Mouse (Mus musculus): ENCODE measurements around the gene Snf8. TPM values are rescaled to one million over a fixed set of nuclear protein-coding genes. Genes with fewer than 3 reads are reported as not detected.

Gene Snf8
- total RNA-seq, 2 experiments from 2014 or later: 5.6 to 55.8 TPM

GRCm38 (mm10) chr11:96068231-96068630 lies 33.5 kb downstream of the Snf8 start:
- ATAC-seq (replicated peaks; ENCODE audit: low FRiP score, poor library complexity, severe bottlenecking): no peak

- no peak for ATAC-seq (replicated peaks; ENCODE audit: low FRiP score, poor library complexity, severe bottlenecking)
These were observed 35.7 kb downstream of the Snf8 start for GRCm38 (mm10) chr11:96070353-96070752.

GRCm38 (mm10) chr11:96071013-96071412 lies 36.3 kb downstream of the Snf8 start:
- ATAC-seq (replicated peaks; ENCODE audit: low FRiP score, poor library complexity, severe bottlenecking): no peak

- ATAC-seq (replicated peaks; ENCODE audit: low FRiP score, poor library complexity, severe bottlenecking): no peak
These were observed 38.8 kb downstream of the Snf8 start for GRCm38 (mm10) chr11:96073295-96073993.

GRCm38 (mm10) chr11:96074351-96075176 lies 39.9 kb downstream of the Snf8 start:
- ATAC-seq (replicated peaks; ENCODE audit: low FRiP score, poor library complexity, severe bottlenecking): no peak

- ATAC-seq (replicated peaks; ENCODE audit: low FRiP score, poor library complexity, severe bottlenecking): peak; percentile 60
These were observed 40.5 kb downstream of the Snf8 start for GRCm38 (mm10) chr11:96075177-96075508.

- peak; percentile 93 for ATAC-seq (replicated peaks; ENCODE audit: low FRiP score, poor library complexity, severe bottlenecking)
These were observed 41.0 kb downstream of the Snf8 start, which contains the start of gene Atp5g1 for GRCm38 (mm10) chr11:96075509-96076220. Gene Atp5g1, minus strand, starts transcription at chr11:96075670.

- no peak for ATAC-seq (replicated peaks; ENCODE audit: low FRiP score, poor library complexity, severe bottlenecking)
These were observed 41.8 kb downstream of the Snf8 start for GRCm38 (mm10) chr11:96076221-96077105.

- no peak for ATAC-seq (replicated peaks; ENCODE audit: low FRiP score, poor library complexity, severe bottlenecking)
These were observed 46.1 kb downstream of the Snf8 start for GRCm38 (mm10) chr11:96080736-96081135.

GRCm38 (mm10) chr11:96082682-96083081 lies 48.0 kb downstream of the Snf8 start:
- ATAC-seq (replicated peaks; ENCODE audit: low FRiP score, poor library complexity, severe bottlenecking): no peak

GRCm38 (mm10) chr11:96087981-96088380 lies 53.3 kb downstream of the Snf8 start:
- no peak for ATAC-seq (replicated peaks; ENCODE audit: low FRiP score, poor library complexity, severe bottlenecking)

- ATAC-seq (replicated peaks; ENCODE audit: low FRiP score, poor library complexity, severe bottlenecking): no peak
These were observed 56.4 kb downstream of the Snf8 start for GRCm38 (mm10) chr11:96091073-96091472.

- no peak for ATAC-seq (replicated peaks; ENCODE audit: low FRiP score, poor library complexity, severe bottlenecking)
These were observed 58.1 kb downstream of the Snf8 start for GRCm38 (mm10) chr11:96092674-96093291.

GRCm38 (mm10) chr11:96093361-96093760 lies 58.7 kb downstream of the Snf8 start:
- peak; percentile 84; the same call in 1 of the 2 replicates for ATAC-seq (replicated peaks; ENCODE audit: low FRiP score, poor library complexity, severe bottlenecking)

Other genes with a start within 250 kb of the Snf8 start
- 10.1 and 12.6 TPM in 2 replicates for gene Phospho1, start 210.4 kb upstream of the Snf8 start, total RNA-seq (2015; ENCODE audit: low replicate concordance)
- 18.6 TPM in 1 of 2 replicates, not detected in the other for gene Phospho1, start 210.4 kb upstream of the Snf8 start, total RNA-seq (2017; ENCODE audit: low replicate concordance)
- 26.3 and 28.1 TPM in 2 replicates for gene Gngt2, start 197.7 kb upstream of the Snf8 start, total RNA-seq (2015; ENCODE audit: low replicate concordance)
- 14.6 and 20.5 TPM in 2 replicates for gene Gngt2, start 197.7 kb upstream of the Snf8 start, total RNA-seq (2017; ENCODE audit: low replicate concordance)
- gene Abi3, start 192.4 kb upstream of the Snf8 start, total RNA-seq (2015; ENCODE audit: low replicate concordance): 2.1 and 4.7 TPM in 2 replicates
- 2.3 and 16.0 TPM in 2 replicates for gene Abi3, start 192.4 kb upstream of the Snf8 start, total RNA-seq (2017; ENCODE audit: low replicate concordance)
- gene B4galnt2, start 120.0 kb upstream of the Snf8 start, total RNA-seq (2015; ENCODE audit: low replicate concordance): not detected in 2 replicates
- not detected in 2 replicates for gene B4galnt2, start 120.0 kb upstream of the Snf8 start, total RNA-seq (2017; ENCODE audit: low replicate concordance)
- not detected in 2 replicates for gene Igf2bp1, start 28.9 kb upstream of the Snf8 start, total RNA-seq (2015; ENCODE audit: low replicate concordance)
- gene Igf2bp1, start 28.9 kb upstream of the Snf8 start, total RNA-seq (2017; ENCODE audit: low replicate concordance): not detected in 2 replicates
- not detected in 2 replicates for gene Gip, start 10.3 kb upstream of the Snf8 start, total RNA-seq (2015; ENCODE audit: low replicate concordance)
- gene Gip, start 10.3 kb upstream of the Snf8 start, total RNA-seq (2017; ENCODE audit: low replicate concordance): not detected in 2 replicates
- 18.7 and 19.7 TPM in 2 replicates for gene Ube2z, start 30.5 kb downstream of the Snf8 start, total RNA-seq (2015; ENCODE audit: low replicate concordance)
- 9.7 and 26.2 TPM in 2 replicates for gene Ube2z, start 30.5 kb downstream of the Snf8 start, total RNA-seq (2017; ENCODE audit: low replicate concordance)
- gene Atp5g1, start 40.8 kb downstream of the Snf8 start, total RNA-seq (2015; ENCODE audit: low replicate concordance): 98.9 and 122 TPM in 2 replicates
- 9.5 and 20.2 TPM in 2 replicates for gene Atp5g1, start 40.8 kb downstream of the Snf8 start, total RNA-seq (2017; ENCODE audit: low replicate concordance)
- not detected in 2 replicates for gene Calcoco2, start 77.1 kb downstream of the Snf8 start, total RNA-seq (2015; ENCODE audit: low replicate concordance)
- gene Calcoco2, start 77.1 kb downstream of the Snf8 start, total RNA-seq (2017; ENCODE audit: low replicate concordance): not detected in 2 replicates
- gene Ttll6, start 98.9 kb downstream of the Snf8 start, total RNA-seq (2015; ENCODE audit: low replicate concordance): not detected in 2 replicates
- gene Ttll6, start 98.9 kb downstream of the Snf8 start, total RNA-seq (2017; ENCODE audit: low replicate concordance): not detected in 2 replicates
- not detected in 2 replicates for gene Hoxb13, start 159.4 kb downstream of the Snf8 start, total RNA-seq (2015; ENCODE audit: low replicate concordance)
- not detected in 2 replicates for gene Hoxb13, start 159.4 kb downstream of the Snf8 start, total RNA-seq (2017; ENCODE audit: low replicate concordance)
- not detected in 2 replicates for gene Hoxb9, start 236.6 kb downstream of the Snf8 start, total RNA-seq (2015; ENCODE audit: low replicate concordance)
- not detected in 2 replicates for gene Hoxb9, start 236.6 kb downstream of the Snf8 start, total RNA-seq (2017; ENCODE audit: low replicate concordance)
- not detected in 2 replicates for gene Hoxb8, start 247.0 kb downstream of the Snf8 start, total RNA-seq (2015; ENCODE audit: low replicate concordance)
- gene Hoxb8, start 247.0 kb downstream of the Snf8 start, total RNA-seq (2017; ENCODE audit: low replicate concordance): not detected in 2 replicates